Mouse (Mus musculus): Measurements from ENCODE around the gene Ddc.

DNA sequence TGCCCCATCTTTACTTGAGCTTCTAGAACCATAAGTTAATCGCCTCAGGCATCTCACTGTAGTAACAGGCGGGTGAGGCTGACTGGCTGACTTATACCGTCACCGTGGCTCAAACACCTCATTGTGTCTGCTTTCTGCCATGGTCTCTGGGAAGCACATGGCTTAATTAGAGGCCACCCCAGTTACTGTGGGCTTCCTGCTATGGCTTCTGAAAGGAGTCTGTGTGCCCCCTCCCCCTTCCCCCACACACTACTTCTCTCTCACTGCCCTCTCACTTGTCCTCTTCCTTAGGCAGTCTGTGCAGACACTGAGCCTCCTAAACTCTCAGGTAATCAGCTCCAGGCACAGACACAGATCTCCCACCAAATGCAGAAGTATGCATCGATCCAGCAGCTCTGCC is 69.7 kb downstream of the Ddc start:
- TF ChIP-seq CTCF (IDR thresholded peaks at IDR 0.05) (no peak), POLR2A (IDR thresholded peaks at IDR 0.05; ENCODE audit: insufficient read depth, low read depth, low read length) (no peak)
